Mouse (Mus musculus) MEL (cell line): ENCODE data around the gene Tceal3.
A peak's percentile ranks its signal among the peaks of the same experiment; 100 is the strongest.

ENCODE experiments used
- CHD1 ChIP-seq: IDR thresholded peaks from 2 replicates; pipeline ENCODE4 v1.6.1; 2012; ENCODE audit warnings: low read depth, mild to moderate bottlenecking, inconsistent platforms, low read length, improper control_type of control experiment
- CTCF ChIP-seq, 3 experiments: IDR thresholded peaks in 2 of 3; conservative IDR thresholded peaks in 1 of 3; 2 replicates each; pipeline ENCODE4 v1.5.1; 2011 to 2012; ENCODE audit warnings: low read length in 3 of 3, low read depth in 2 of 3, mild to moderate bottlenecking in 2 of 3, improper control_type of control experiment in 1 of 3, inconsistent platforms in 1 of 3, mixed read lengths in 1 of 3, moderate library complexity in 1 of 3; ENCODE audit not compliant: control insufficient read depth in 1 of 3, insufficient read depth in 1 of 3, poor library complexity in 1 of 3, severe bottlenecking in 1 of 3
- EP300 ChIP-seq, 2 experiments: IDR thresholded peaks; 2 replicates each; pipeline ENCODE4 v1.6.1; 2011; ENCODE audit warnings: improper control_type of control experiment in 2 of 2, low read length in 2 of 2, low read depth in 1 of 2, mild to moderate bottlenecking in 1 of 2
- ETS1 ChIP-seq: IDR thresholded peaks from 2 replicates; pipeline ENCODE4 v1.6.1; 2012; ENCODE audit warnings: low read depth, mild to moderate bottlenecking, inconsistent platforms, low read length, improper control_type of control experiment, moderate library complexity
- GATA1 ChIP-seq: IDR thresholded peaks from 2 replicates; pipeline ENCODE4 v1.6.1; 2011; ENCODE audit warnings: low read depth, low read length, improper control_type of control experiment
- KAT2A ChIP-seq: conservative IDR thresholded peaks from 2 replicates; pipeline ENCODE4 v1.6.1; 2012; ENCODE audit warnings: low read depth, low read length, improper control_type of control experiment, inconsistent platforms
- POLR2A ChIP-seq, 2 experiments: IDR thresholded peaks; 2 replicates each; pipeline ENCODE4 v1.6.1; 2011 to 2012; ENCODE audit warnings: low read length in 2 of 2, mild to moderate bottlenecking in 2 of 2, control low read depth in 1 of 2, improper control_type of control experiment in 1 of 2, low read depth in 1 of 2, moderate library complexity in 1 of 2; ENCODE audit not compliant: control insufficient read depth in 1 of 2, insufficient read depth in 1 of 2, poor library complexity in 1 of 2
- SIN3A ChIP-seq: IDR thresholded peaks from 2 replicates; pipeline ENCODE4 v1.6.1; 2012; ENCODE audit warnings: low read length, improper control_type of control experiment, inconsistent platforms
- SMC3 ChIP-seq: IDR thresholded peaks from 2 replicates; pipeline ENCODE4 v1.6.1; 2011; ENCODE audit warnings: low read depth, low read length, improper control_type of control experiment
- TAL1 ChIP-seq: IDR thresholded peaks from 2 replicates; pipeline ENCODE4 v1.6.1; 2012; ENCODE audit warnings: mild to moderate bottlenecking, inconsistent platforms, low read length, moderate library complexity, mixed read lengths
- TCF12 ChIP-seq: IDR thresholded peaks from 2 replicates; pipeline ENCODE4 v1.6.1; 2014; ENCODE audit warnings: low read depth, mild to moderate bottlenecking, inconsistent platforms, low read length, improper control_type of control experiment, moderate library complexity
- ZC3H11A ChIP-seq: IDR thresholded peaks from 2 replicates; pipeline ENCODE4 v1.6.1; 2012; ENCODE audit warnings: low read depth, mild to moderate bottlenecking, inconsistent platforms, low read length, improper control_type of control experiment
- ZNF384 ChIP-seq: IDR thresholded peaks from 2 replicates; pipeline ENCODE4 v1.6.1; 2012; ENCODE audit warnings: low read depth, mild to moderate bottlenecking, inconsistent platforms, low read length, improper control_type of control experiment

DNA sequence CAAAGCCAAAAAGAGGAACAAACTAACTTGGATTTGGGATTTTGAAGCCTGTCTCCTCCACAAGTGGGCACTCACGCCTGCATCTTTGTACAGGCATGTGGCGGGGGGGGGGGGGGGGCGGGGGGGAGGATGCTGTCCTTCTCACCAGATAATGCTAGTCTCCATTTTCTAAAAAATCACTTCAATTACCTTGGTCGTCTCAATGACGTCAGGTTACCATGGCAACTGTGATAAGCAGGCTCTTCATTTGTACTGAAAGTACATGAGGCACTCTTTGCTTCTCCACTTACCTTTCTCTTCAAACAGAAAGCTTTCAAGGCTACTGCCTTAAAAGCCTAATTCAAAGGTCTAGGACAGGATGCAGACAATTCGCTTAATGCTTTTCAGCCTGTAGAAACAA is 49.1 kb downstream of the Tceal3 start:
- TF ChIP-seq CTCF (IDR thresholded peaks at IDR 0.05 in 2 of 3, conservative IDR thresholded peaks at IDR 0.05 in 1 of 3; ENCODE audit: control insufficient read depth in 1 of 3, insufficient read depth in 1 of 3, low read depth in 2 of 3, low read length in 3 of 3, poor library complexity in 1 of 3, severe bottlenecking in 1 of 3) (no peak), ZC3H11A (no peak), ZNF384 (no peak), GATA1 (0 out of 2 replicates have a peak, but pooled peaks have one; percentile 9), TAL1 (no peak), POLR2A (IDR thresholded peaks at IDR 0.05; ENCODE audit: control insufficient read depth in 1 of 2, insufficient read depth in 1 of 2, low read depth in 1 of 2, low read length in 2 of 2, poor library complexity in 1 of 2) (no peak), TCF12 (no peak), ETS1 (no peak), CHD1 (no peak), KAT2A (no peak), EP300 (IDR thresholded peaks at IDR 0.05; ENCODE audit: low read depth in 1 of 2, low read length in 2 of 2) (no peak), SIN3A (no peak), SMC3 (no peak)
